Mouse (Mus musculus) spleen, postnatal 0 days (tissue): ENCODE measurements around the gene Tnfrsf4. TPM values are rescaled to one million over a fixed set of nuclear protein-coding genes. Genes with fewer than 3 reads are reported as not detected.

Experiments used
- microRNA counts: library from miRNA; unstranded; fragments of <30 nt; microRNA quantifications from one replicate; lab custom pipeline; 2015
- polyA plus RNA-seq: library from polyadenylated mRNA; unstranded; fragments of >200 nt; fragmentation: Nextera tagmentation; extraction: Ambion mirVana; gene quantifications from 2 replicates; pipeline ENCODE4 v1.2.1, GENCODE M21; 2015

The Tnfrsf4 gene
- polyA plus RNA-seq = 1.2 and 1.3 TPM in 2 replicates

DNA sequence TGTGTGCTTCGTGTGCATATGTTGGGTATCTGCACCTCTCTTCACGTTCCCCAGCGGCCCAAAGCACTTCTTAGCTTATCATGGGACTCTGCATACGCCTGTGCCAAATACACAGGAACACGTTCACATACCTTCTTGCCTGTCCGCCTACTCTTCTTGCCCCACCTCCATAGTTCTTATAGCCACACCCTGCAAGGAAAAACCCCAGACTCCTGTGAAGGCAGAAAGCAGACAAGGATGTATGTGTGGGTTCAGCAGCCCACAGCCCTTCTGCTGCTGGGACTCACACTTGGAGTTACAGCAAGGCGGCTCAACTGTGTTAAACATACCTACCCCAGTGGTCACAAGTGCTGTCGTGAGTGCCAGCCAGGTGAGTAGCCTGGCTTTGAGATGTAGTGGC lies at the start of gene Tnfrsf4:
Gene Tnfrsf4 (plus strand): TSS at position 207 of the 400 bp plus-strand sequence.

GRCm38 (mm10) chr4:155992241-155992905 lies 21.3 kb upstream of the Tnfrsf4 start, which contains the start of the genes B3galt6 and Sdf4:
Gene B3galt6, minus strand, starts transcription at chr4:155992649.
Gene Sdf4, plus strand, starts transcription at chr4:155992872.

GRCm38 (mm10) chr4:156026013-156026412 lies 12.4 kb downstream of the Tnfrsf4 start, which contains the start of gene Tnfrsf18:
Gene Tnfrsf18, plus strand, starts transcription at chr4:156026164.

GRCm38 (mm10) chr4:156059261-156059660 lies 45.6 kb downstream of the Tnfrsf4 start, which contains the start of gene Ttll10:
Gene Ttll10, minus strand, starts transcription at chr4:156059414.

MicroRNA genes within 50 kb of the gene (microRNA counts, 519-probe panel; counts per million panel counts)
- microRNA mmu-miR-200a (lab: Ali Mortazavi, UCI) (88.3 counts per million), microRNA mmu-miR-200b (lab: Ali Mortazavi, UCI) (5,016 counts per million, percentile 34 among the panel's probes with 10 or more counts), microRNA mmu-miR-429 (lab: Ali Mortazavi, UCI) (4,780 counts per million, percentile 29 among the panel's probes with 10 or more counts)

Other genes with a start within 250 kb of the Tnfrsf4 start
- gene Vwa1, start 239.1 kb upstream of the Tnfrsf4 start, polyA plus RNA-seq = 7.7 and 9.2 TPM in 2 replicates
- 0.05 TPM in 2 replicates for gene Tmem88b, start 228.0 kb upstream of the Tnfrsf4 start, polyA plus RNA-seq
- 0.41 and 0.63 TPM in 2 replicates for gene Ankrd65, start 223.4 kb upstream of the Tnfrsf4 start, polyA plus RNA-seq
- 202 and 239 TPM in 2 replicates for gene Mrpl20, start 211.0 kb upstream of the Tnfrsf4 start, polyA plus RNA-seq
- 89.4 and 98.1 TPM in 2 replicates for gene Ccnl2, start 201.4 kb upstream of the Tnfrsf4 start, polyA plus RNA-seq
- gene Aurkaip1, start 182.6 kb upstream of the Tnfrsf4 start, polyA plus RNA-seq = 120 and 131 TPM in 2 replicates
- gene Mxra8, start 174.2 kb upstream of the Tnfrsf4 start, polyA plus RNA-seq = 46.8 and 65.4 TPM in 2 replicates
- 4.9 and 5.7 TPM in 2 replicates for gene Dvl1, start 166.4 kb upstream of the Tnfrsf4 start, polyA plus RNA-seq
- gene Tas1r3, start 150.5 kb upstream of the Tnfrsf4 start, polyA plus RNA-seq = 0.14 and 0.18 TPM in 2 replicates
- 7.5 and 8.4 TPM in 2 replicates for gene Cptp, start 144.4 kb upstream of the Tnfrsf4 start, polyA plus RNA-seq
- gene Ints11, start 144.3 kb upstream of the Tnfrsf4 start, polyA plus RNA-seq = 31.6 and 32.7 TPM in 2 replicates
- gene Pusl1, start 122.1 kb upstream of the Tnfrsf4 start, polyA plus RNA-seq = 26.0 and 27.2 TPM in 2 replicates
- gene Acap3, start 122.0 kb upstream of the Tnfrsf4 start, polyA plus RNA-seq = 8.0 and 10.8 TPM in 2 replicates
- gene Ube2j2, start 70.0 kb upstream of the Tnfrsf4 start, polyA plus RNA-seq = 73.1 and 76.2 TPM in 2 replicates
- 205 and 213 TPM in 2 replicates for gene C1qtnf12, start 51.5 kb upstream of the Tnfrsf4 start, polyA plus RNA-seq
- gene B3galt6, start 21.2 kb upstream of the Tnfrsf4 start, polyA plus RNA-seq = 6.3 and 6.5 TPM in 2 replicates
- gene Sdf4, start 21.0 kb upstream of the Tnfrsf4 start, polyA plus RNA-seq = 104 and 111 TPM in 2 replicates
- gene Tnfrsf18, start 12.3 kb downstream of the Tnfrsf4 start, polyA plus RNA-seq = 1.2 and 2.7 TPM in 2 replicates
- 0.16 and 0.45 TPM in 2 replicates for gene Ttll10, start 45.6 kb downstream of the Tnfrsf4 start, polyA plus RNA-seq
- 8.9 and 9.5 TPM in 2 replicates for gene 9430015G10Rik, start 96.1 kb downstream of the Tnfrsf4 start, polyA plus RNA-seq
- gene Rnf223, start 116.7 kb downstream of the Tnfrsf4 start, polyA plus RNA-seq = 0.17 and 0.21 TPM in 2 replicates
- gene Agrn, start 183.6 kb downstream of the Tnfrsf4 start, polyA plus RNA-seq = 16.2 and 22.4 TPM in 2 replicates
- gene Isg15, start 187.0 kb downstream of the Tnfrsf4 start, polyA plus RNA-seq = 77.6 and 109 TPM in 2 replicates
- gene AW011738, start 189.5 kb downstream of the Tnfrsf4 start, polyA plus RNA-seq = 3.3 TPM in 2 replicates
- gene Perm1, start 202.0 kb downstream of the Tnfrsf4 start, polyA plus RNA-seq = 0.25 and 0.34 TPM in 2 replicates
- 5.6 and 7.4 TPM in 2 replicates for gene Plekhn1, start 221.0 kb downstream of the Tnfrsf4 start, polyA plus RNA-seq
- 52.4 and 53.7 TPM in 2 replicates for gene Noc2l, start 222.2 kb downstream of the Tnfrsf4 start, polyA plus RNA-seq
- gene Samd11, start 241.8 kb downstream of the Tnfrsf4 start, polyA plus RNA-seq = 24.4 and 25.3 TPM in 2 replicates